Mouse (Mus musculus) neural tube, embryonic 11.5 days (tissue): ENCODE results near the gene Gm7879. TPM values are rescaled to one million over a fixed set of nuclear protein-coding genes. Genes with fewer than 3 reads are reported as not detected.

ENCODE experiments used
- ATAC-seq: fragments of 200-750 bp; cut with Nextera tagmentation; 2 replicates; pipeline ENCODE4 v1.8.0; 2017; ENCODE audit warnings: moderate number of reproducible peaks, mild to moderate bottlenecking, moderate TSS enrichment, moderate library complexity; ENCODE audit not compliant: insufficient read depth, low FRiP score, low TSS enrichment
- DNase-seq: peaks from one replicate; pipeline ENCODE4 v3.0.0-alpha.2; 2015; ENCODE audit warnings: low spot score
- H3K27ac ChIP-seq: fragments of 300-500 bp; sonication (generic); 2 replicates; pipeline ENCODE4 v1.5.1; 2014; ENCODE audit warnings: low read depth, mild to moderate bottlenecking, low read length
- H3K27me3 ChIP-seq: fragments of 300-500 bp; sonication (generic); 2 replicates; pipeline ENCODE4 v1.6.1; 2014; ENCODE audit warnings: mild to moderate bottlenecking, low read length, mixed read lengths; ENCODE audit not compliant: control insufficient read depth, insufficient read depth
- H3K36me3 ChIP-seq: fragments of 300-500 bp; sonication (generic); 2 replicates; pipeline ENCODE4 v1.6.1; 2014; ENCODE audit warnings: mild to moderate bottlenecking, low read length, moderate library complexity, mixed read lengths; ENCODE audit not compliant: control insufficient read depth, insufficient read depth
- H3K4me1 ChIP-seq: fragments of 300-500 bp; sonication (generic); 2 replicates; pipeline ENCODE4 v1.6.1; 2014; ENCODE audit warnings: low read length, mixed read lengths; ENCODE audit not compliant: control insufficient read depth, insufficient read depth
- H3K4me2 ChIP-seq: fragments of 300-500 bp; sonication (generic); 2 replicates; pipeline ENCODE4 v1.6.1; 2014; ENCODE audit warnings: low read depth, mild to moderate bottlenecking, moderate library complexity
- H3K4me3 ChIP-seq: fragments of 300-500 bp; sonication (generic); 2 replicates; pipeline ENCODE4 v1.5.1; 2014; ENCODE audit warnings: low read depth, low read length
- H3K9ac ChIP-seq: fragments of 300-500 bp; sonication (generic); 2 replicates; pipeline ENCODE4 v1.6.1; 2014; ENCODE audit warnings: mild to moderate bottlenecking, low read length
- H3K9me3 ChIP-seq: fragments of 300-500 bp; sonication (generic); 2 replicates; pipeline ENCODE4 v1.6.1; 2016; ENCODE audit warnings: low read length; ENCODE audit not compliant: control insufficient read depth
- WGBS: fragments of 180-500 bp; shearing (Covaris S2); extraction: QIAGEN DNeasy Blood & Tissue Kit; methylation state at CpG from one replicate; pipeline ENCODE4 v1.1.7; 2014; 5-methylcytosine and 5-hydroxymethylcytosine counted together
- polyA plus RNA-seq: library from polyadenylated mRNA; unstranded; fragments of >200 nt; fragmentation: Nextera tagmentation; extraction: Ambion mirVana; gene quantifications from 2 replicates; pipeline ENCODE4 v1.2.1, GENCODE M21; 2014

Gm7879 gene
- polyA plus RNA-seq, 1 experiment from 2014 or later, result 1.1 TPM

DNA sequence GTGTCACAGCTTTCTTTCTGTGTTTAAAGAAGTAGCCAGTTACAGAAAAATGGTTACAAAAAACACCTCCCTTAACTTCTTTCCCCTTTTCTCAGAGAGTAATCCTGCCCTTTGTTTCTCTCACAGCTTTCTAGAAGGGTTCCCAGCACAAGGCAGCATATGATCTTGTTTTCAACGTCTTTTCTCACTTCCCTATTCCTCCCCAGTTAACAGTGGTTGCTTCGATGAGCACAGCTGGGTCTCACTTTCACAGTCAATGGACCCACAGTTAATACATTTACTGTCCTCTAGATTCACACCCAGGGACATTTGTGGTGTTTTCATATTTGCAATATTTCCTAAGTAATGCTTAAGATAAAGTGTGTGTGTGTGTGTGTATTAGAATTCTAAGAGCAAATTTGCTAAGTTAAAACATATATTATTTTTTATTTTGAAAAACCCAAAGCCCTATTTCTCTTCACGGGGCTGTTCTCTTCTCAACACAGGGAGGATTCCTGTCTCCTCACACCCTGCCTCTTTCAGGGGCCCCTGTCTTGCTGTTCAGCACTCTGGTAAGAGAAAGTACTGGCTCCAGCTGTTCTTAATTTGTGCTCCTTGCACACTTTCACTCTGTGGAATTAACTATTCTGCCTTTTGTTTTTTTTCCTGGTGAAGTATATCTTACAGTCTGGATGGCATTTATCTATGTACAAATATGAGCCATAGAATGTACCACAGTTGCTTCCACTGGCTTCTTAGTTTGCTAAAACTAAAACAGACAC lies 27.7 kb upstream of the Gm7879 start:
- Histone ChIP-seq H3K4me2 (no peak overlapping the region), H3K36me3 (no peaks in the 10 kb centered on the region), H3K27ac (no peak overlapping the region), H3K4me1 (no peaks in the 10 kb centered on the region), H3K9me3 (no peaks in the 10 kb centered on the region), H3K27me3 (no peaks in the 10 kb centered on the region), H3K9ac (no peak overlapping the region), H3K4me3 (no peak overlapping the region)
- ATAC-seq, result no peak
- 24% methylated on average over 3 of the region's 3 CpGs for WGBS
- no peak for DNase-seq

GRCm38 (mm10) chr5:43892386-43892785 lies 20.6 kb upstream of the Gm7879 start:
- Histone ChIP-seq H3K4me3 (no peak overlapping the region), H3K36me3 (no peaks in the 10 kb centered on the region), H3K27me3 (no peaks in the 10 kb centered on the region), H3K9me3 (no peaks in the 10 kb centered on the region), H3K4me2 (no peak overlapping the region), H3K27ac (no peak overlapping the region), H3K4me1 (no peaks in the 10 kb centered on the region), H3K9ac (no peak overlapping the region)
- peak; percentile 35 for DNase-seq
- WGBS, result 29% methylated on average over 1 of the region's 1 CpGs
- no peak for ATAC-seq

- Histone ChIP-seq H3K4me3 (no peak overlapping the region), H3K9me3 (no peaks in the 10 kb centered on the region), H3K27ac (no peak overlapping the region), H3K36me3 (no peaks in the 10 kb centered on the region), H3K4me2 (no peak overlapping the region), H3K27me3 (no peaks in the 10 kb centered on the region), H3K4me1 (no peaks in the 10 kb centered on the region), H3K9ac (no peak overlapping the region)
- DNase-seq (no peak), ATAC-seq (no peak)
- WGBS, result 71% methylated on average over 2 of the region's 2 CpGs
These were observed 18.8 kb upstream of the Gm7879 start for GRCm38 (mm10) chr5:43894113-43894512.

DNA sequence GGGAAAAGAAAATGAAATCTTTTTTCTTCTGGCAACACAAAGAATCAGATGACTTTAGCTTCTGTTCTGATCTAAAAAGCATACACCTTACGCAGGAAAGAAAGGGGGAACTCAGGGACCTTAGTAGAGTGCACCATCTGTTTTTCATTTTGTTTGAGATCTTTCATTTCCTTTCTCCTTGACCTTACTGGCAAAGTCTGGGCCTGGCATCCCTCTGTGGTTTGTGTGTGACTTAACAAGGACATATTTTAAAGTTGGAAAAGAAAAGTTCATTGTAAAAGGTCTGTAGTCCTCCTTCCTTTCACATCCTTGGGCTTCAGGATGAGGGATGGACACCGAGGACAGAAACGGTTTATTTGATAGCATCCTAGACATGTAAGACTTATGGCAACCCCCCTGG lies 17.0 kb upstream of the Gm7879 start:
- no peak overlapping the region for H3K4me2 ChIP-seq
- no peaks in the 10 kb centered on the region for H3K4me1 ChIP-seq
- DNase-seq (no peak), ATAC-seq (no peak)
- WGBS, result 61% methylated on average over 3 of the region's 3 CpGs
- H3K9me3 ChIP-seq, result no peaks in the 10 kb centered on the region
- no peaks in the 10 kb centered on the region for H3K27me3 ChIP-seq
- no peak overlapping the region for H3K9ac ChIP-seq
- peak overlapping the region; percentile 14; the same call in 1 of the 2 replicates for H3K27ac ChIP-seq
- H3K36me3 ChIP-seq, result no peaks in the 10 kb centered on the region
- no peak overlapping the region for H3K4me3 ChIP-seq

GRCm38 (mm10) chr5:43904685-43905084 lies 8.3 kb upstream of the Gm7879 start:
- Histone ChIP-seq H3K4me1 (no peaks in the 10 kb centered on the region), H3K9ac (no peak overlapping the region), H3K27me3 (no peaks in the 10 kb centered on the region), H3K4me3 (no peak overlapping the region), H3K9me3 (no peaks in the 10 kb centered on the region), H3K4me2 (no peak overlapping the region), H3K27ac (no peak overlapping the region), H3K36me3 (no peaks in the 10 kb centered on the region)
- DNase-seq (no peak), ATAC-seq (no peak)
- 93% methylated on average over 3 of the region's 3 CpGs for WGBS

- H3K9ac ChIP-seq, result no peak overlapping the region
- WGBS, result 62% methylated on average over 9 of the region's 9 CpGs
These were observed 3.7 kb upstream of the Gm7879 start for GRCm38 (mm10) chr5:43909213-43909612.

DNA sequence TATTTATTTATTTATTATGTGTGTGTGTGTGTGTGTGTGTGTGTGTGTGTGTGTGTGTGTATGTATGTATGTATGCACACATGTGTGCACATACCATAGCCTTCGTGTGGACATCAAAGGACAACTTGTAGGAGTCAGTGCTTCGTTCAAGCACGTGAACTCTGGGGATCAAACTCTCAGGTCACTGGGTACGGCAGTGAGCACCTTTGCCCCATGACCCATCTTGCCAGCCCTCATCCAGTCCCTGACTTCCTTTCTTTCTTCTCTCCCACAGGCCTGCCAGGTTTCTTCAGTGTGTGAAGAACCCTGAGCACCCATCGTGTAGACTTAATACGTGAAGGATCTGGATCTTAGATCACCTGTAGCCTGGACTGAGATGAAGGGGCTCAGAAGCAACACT lies 2.9 kb upstream of the Gm7879 start:
- WGBS, result 96% methylated on average over 6 of the region's 6 CpGs
- no peak overlapping the region for H3K4me2 ChIP-seq
- no peak overlapping the region for H3K9ac ChIP-seq
- H3K4me1 ChIP-seq, result no peaks in the 10 kb centered on the region
- H3K27ac ChIP-seq, result no peak overlapping the region
- DNase-seq (no peak), ATAC-seq (no peak)
- no peaks in the 10 kb centered on the region for H3K27me3 ChIP-seq
- no peak overlapping the region for H3K4me3 ChIP-seq
- H3K9me3 ChIP-seq, result no peaks in the 10 kb centered on the region
- H3K36me3 ChIP-seq, result no peaks in the 10 kb centered on the region

More at GRCm38 (mm10) chr5:43909213-43909612, 3.7 kb upstream of the Gm7879 start:
- no peak overlapping the region for H3K4me3 ChIP-seq
- no peak overlapping the region for H3K27ac ChIP-seq
- ATAC-seq (no peak), DNase-seq (no peak)
- no peaks in the 10 kb centered on the region for H3K9me3 ChIP-seq
- no peaks in the 10 kb centered on the region for H3K4me1 ChIP-seq
- H3K4me2 ChIP-seq, result no peak overlapping the region
- H3K36me3 ChIP-seq, result no peaks in the 10 kb centered on the region
- no peaks in the 10 kb centered on the region for H3K27me3 ChIP-seq

- H3K4me1 ChIP-seq, result no peaks in the 10 kb centered on the region
- no peaks in the 10 kb centered on the region for H3K36me3 ChIP-seq
- no peaks in the 10 kb centered on the region for H3K27me3 ChIP-seq
- no peak overlapping the region for H3K27ac ChIP-seq
- H3K4me2 ChIP-seq, result no peak overlapping the region
- 95% methylated on average over 4 of the region's 4 CpGs for WGBS
- no peak overlapping the region for H3K9ac ChIP-seq
- H3K4me3 ChIP-seq, result no peak overlapping the region
- H3K9me3 ChIP-seq, result no peaks in the 10 kb centered on the region
- no peak for DNase-seq
- no peak for ATAC-seq
These were observed 2.4 kb downstream of the Gm7879 start for GRCm38 (mm10) chr5:43915261-43915886.

DNA sequence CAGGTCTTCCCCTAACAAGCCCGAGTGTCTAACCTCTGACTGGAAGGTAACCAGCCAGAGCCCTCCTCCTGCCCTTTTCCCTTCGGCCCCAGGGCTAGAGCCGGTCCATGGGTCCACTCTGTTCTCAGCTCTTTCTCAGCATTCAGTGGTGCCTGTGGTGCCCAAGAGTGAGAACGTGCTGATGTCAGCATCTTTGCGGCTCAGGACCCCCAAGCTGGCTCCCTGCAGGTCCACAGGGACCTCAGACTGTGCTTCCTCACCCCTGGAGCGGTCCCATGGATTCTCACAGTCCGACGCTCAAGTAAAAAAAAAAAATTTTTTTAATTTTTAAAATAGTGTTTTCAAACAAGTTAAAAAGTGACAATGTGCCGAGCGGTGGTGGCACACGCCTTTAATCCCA lies 8.9 kb downstream of the Gm7879 start:
- ATAC-seq, result no peak
- Histone ChIP-seq H3K27me3 (no peaks in the 10 kb centered on the region), H3K4me2 (no peak overlapping the region), H3K4me3 (no peak overlapping the region), H3K36me3 (no peaks in the 10 kb centered on the region), H3K4me1 (no peaks in the 10 kb centered on the region), H3K9me3 (no peaks in the 10 kb centered on the region), H3K27ac (no peak overlapping the region), H3K9ac (no peak overlapping the region)
- WGBS, result 92% methylated on average over 11 of the region's 11 CpGs
- DNase-seq, result no peak
